Mouse (Mus musculus) activated CD4-positive, CD25-positive, alpha-beta regulatory T cell, adult 9 weeks (primary cell): ENCODE measurements around the gene Vmn2r53. TPM values are rescaled to one million over a fixed set of nuclear protein-coding genes. Genes with fewer than 3 reads are reported as not detected.

ENCODE experiments used
- polyA plus RNA-seq: library from polyadenylated mRNA; unstranded; fragments of 100-300 nt; shearing (Covaris generic); gene quantifications from one replicate; pipeline ENCODE4 v1.2.1, GENCODE M21; 2017

The Vmn2r53 gene
- 0.02 TPM for polyA plus RNA-seq

DNA sequence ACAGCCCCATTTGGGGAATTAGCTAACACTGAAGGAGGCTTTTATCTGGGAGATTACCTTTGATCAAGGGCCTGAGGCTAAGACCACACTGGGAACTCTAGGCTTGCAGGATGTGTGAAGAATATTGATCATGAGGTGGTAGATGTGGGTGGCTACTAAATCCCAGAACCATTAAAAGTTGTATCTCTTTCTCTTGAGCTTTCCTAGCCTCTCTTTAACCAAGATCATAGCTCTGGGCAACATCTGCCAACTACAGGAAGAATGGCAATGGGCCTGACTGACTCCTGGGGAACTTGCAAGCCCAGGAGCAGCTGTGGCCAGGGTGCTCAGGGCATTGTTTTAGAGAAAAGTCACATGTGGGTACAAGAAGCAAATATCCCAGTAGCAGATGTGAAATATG is at the start of gene Vmn2r53:
Vmn2r53 (minus strand) TSS at position 101 of the 400 bp plus-strand sequence.

DNA sequence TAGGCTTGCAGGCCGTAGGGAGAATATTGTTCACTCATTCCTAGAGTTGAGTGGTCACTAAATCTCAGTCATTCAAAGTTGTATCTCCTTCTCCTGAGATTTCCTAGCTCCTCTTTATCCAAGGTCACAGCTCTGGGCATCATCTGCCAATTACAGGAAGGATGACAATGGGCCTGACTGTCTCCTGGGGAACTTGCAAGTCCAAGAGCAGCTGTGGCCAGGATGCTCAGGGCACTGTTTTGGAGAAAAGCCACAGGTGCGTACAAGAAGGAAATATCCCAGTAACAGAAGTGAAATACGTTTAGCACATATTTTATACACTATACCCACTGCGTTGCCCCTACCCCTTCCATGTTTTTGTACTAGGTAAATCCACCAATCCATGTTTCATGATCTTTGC is 31.6 kb upstream of the Vmn2r53 start, which contains the start of gene Vmn2r54:
Vmn2r54 (minus strand) TSS at position 101 of the 400 bp plus-strand sequence.

Other genes starting within 250 kb of the Vmn2r53 start
- gene Vmn1r84, start 239.5 kb downstream of the Vmn2r53 start, polyA plus RNA-seq, result not detected
- 3.1 TPM for gene Zfp551, start 186.0 kb downstream of the Vmn2r53 start, polyA plus RNA-seq
- 10.4 TPM for gene Zfp606, start 130.5 kb downstream of the Vmn2r53 start, polyA plus RNA-seq
- gene 2900092C05Rik, start 96.3 kb downstream of the Vmn2r53 start, polyA plus RNA-seq, result not detected
- not detected for gene Vmn2r54, start 31.5 kb upstream of the Vmn2r53 start, polyA plus RNA-seq
- gene Vmn2r55, start 76.2 kb upstream of the Vmn2r53 start, polyA plus RNA-seq, result not detected
- 0.05 TPM for gene Vmn2r56, start 126.2 kb upstream of the Vmn2r53 start, polyA plus RNA-seq
- gene Zscan18, start 194.8 kb upstream of the Vmn2r53 start, polyA plus RNA-seq, result 1.0 TPM
- 17.0 TPM for gene Zfp329, start 210.1 kb upstream of the Vmn2r53 start, polyA plus RNA-seq
- 82.7 TPM for gene Zfp110, start 226.0 kb upstream of the Vmn2r53 start, polyA plus RNA-seq